Mouse (Mus musculus) spleen, adult 2 months (tissue): ENCODE measurements around the gene Hnrnpa3.

Experiments
- CTCF ChIP-seq: fragments of 200-500 bp; IDR thresholded peaks from 2 replicates; pipeline ENCODE4 v1.5.1; 2011; ENCODE audit warnings: mild to moderate bottlenecking, inconsistent platforms; ENCODE audit not compliant: insufficient read depth, insufficient read length, insufficient replicate concordance; ENCODE audit errors: extremely low read depth
- POLR2A ChIP-seq: fragments of 200-500 bp; IDR thresholded peaks from 2 replicates; pipeline ENCODE4 v1.6.1; 2011; ENCODE audit warnings: low read depth, low read length, inconsistent platforms

GRCm38 (mm10) chr2:75704234-75705161 is 45.4 kb downstream of the Hnrnpa3 start, which contains the start of gene Nfe2l2:
- TF ChIP-seq POLR2A (peak; percentile 94), CTCF (no peak)
